Mouse (Mus musculus) forebrain, embryonic 14.5 days (tissue): ENCODE data around the gene Arhgap4. TPM values are rescaled to one million over a fixed set of nuclear protein-coding genes. Genes with fewer than 3 reads are reported as not detected.

Experiments
- polyA plus RNA-seq: library from polyadenylated mRNA; unstranded; fragments of >200 nt; fragmentation: Nextera tagmentation; extraction: Ambion mirVana; gene quantifications from 2 replicates; pipeline ENCODE4 v1.2.1, GENCODE M21; 2014

Arhgap4 gene
- polyA plus RNA-seq, 1 experiment from 2014 or later: 1.3 TPM

Other genes starting within 250 kb of the Arhgap4 start
- 6.2 and 6.8 TPM in 2 replicates for gene Slc6a8, start 248.7 kb downstream of the Arhgap4 start, polyA plus RNA-seq
- gene Bcap31, start 205.7 kb downstream of the Arhgap4 start, polyA plus RNA-seq: 113 and 119 TPM in 2 replicates
- gene Abcd1, start 205.3 kb downstream of the Arhgap4 start, polyA plus RNA-seq: 7.3 and 9.1 TPM in 2 replicates
- gene Plxnb3, start 164.8 kb downstream of the Arhgap4 start, polyA plus RNA-seq: 0.08 and 0.11 TPM in 2 replicates
- 1.1 and 1.8 TPM in 2 replicates for gene Srpk3, start 147.5 kb downstream of the Arhgap4 start, polyA plus RNA-seq
- 253 and 290 TPM in 2 replicates for gene Idh3g, start 135.0 kb downstream of the Arhgap4 start, polyA plus RNA-seq
- 148 and 189 TPM in 2 replicates for gene Ssr4, start 134.8 kb downstream of the Arhgap4 start, polyA plus RNA-seq
- 5.4 and 8.0 TPM in 2 replicates for gene Pdzd4, start 96.9 kb downstream of the Arhgap4 start, polyA plus RNA-seq
- gene Avpr2, start 29.8 kb downstream of the Arhgap4 start, polyA plus RNA-seq: 0.26 TPM in 1 of 2 replicates, not detected in the other
- 53.6 and 77.2 TPM in 2 replicates for gene L1cam, start 25.8 kb downstream of the Arhgap4 start, polyA plus RNA-seq
- gene Naa10, start 74 bp upstream of the Arhgap4 start, polyA plus RNA-seq: 104 TPM in 2 replicates
- gene Renbp, start 9.0 kb upstream of the Arhgap4 start, polyA plus RNA-seq: 8.9 and 9.3 TPM in 2 replicates
- 58.3 and 61.1 TPM in 2 replicates for gene Hcfc1, start 44.5 kb upstream of the Arhgap4 start, polyA plus RNA-seq
- gene Irak1, start 102.0 kb upstream of the Arhgap4 start, polyA plus RNA-seq: 22.9 and 23.7 TPM in 2 replicates
- not detected in 2 replicates for gene Opn1mw, start 205.6 kb upstream of the Arhgap4 start, polyA plus RNA-seq
- gene Mecp2, start 213.5 kb upstream of the Arhgap4 start, polyA plus RNA-seq: 12.6 and 14.2 TPM in 2 replicates
- not detected in 2 replicates for gene Tex28, start 246.0 kb upstream of the Arhgap4 start, polyA plus RNA-seq